Mouse (Mus musculus) macrophage (primary cell): ENCODE data around the gene Cd52. TPM values are rescaled to one million over a fixed set of nuclear protein-coding genes. Genes with fewer than 3 reads are reported as not detected.

Source experiments
- H3K27ac ChIP-seq: fragments of 350-480 bp; formaldehyde crosslinking; 2 replicates; pipeline ENCODE4 v1.9.0; 2021
- H3K36me3 ChIP-seq: fragments of 350-480 bp; formaldehyde crosslinking; 2 replicates; pipeline ENCODE4 v1.9.0; 2021; ENCODE audit errors: inconsistent target
- H3K4me3 ChIP-seq: fragments of 350-480 bp; formaldehyde crosslinking; 2 replicates; pipeline ENCODE4 v1.9.0; 2021; ENCODE audit errors: inconsistent target
- H3K79me2 ChIP-seq: fragments of 350-480 bp; formaldehyde crosslinking; 2 replicates; pipeline ENCODE4 v1.9.0; 2021; ENCODE audit errors: inconsistent target
- WGBS: methylation state at CpG from one replicate; pipeline ENCODE4 v1.1.7; 2026; ENCODE audit warnings: inconsistent platforms; ENCODE audit not compliant: missing documents; 5-methylcytosine and 5-hydroxymethylcytosine counted together
- polyA plus RNA-seq: library from polyadenylated mRNA; stranded (reverse); fragments of 250-400 nt; gene quantifications from 3 replicates; pipeline ENCODE4 v1.2.4, GENCODE M21; 2018; ENCODE audit warnings: inconsistent platforms

Cd52 gene
- polyA plus RNA-seq, 1 experiment from 2014 or later = 559 TPM

DNA sequence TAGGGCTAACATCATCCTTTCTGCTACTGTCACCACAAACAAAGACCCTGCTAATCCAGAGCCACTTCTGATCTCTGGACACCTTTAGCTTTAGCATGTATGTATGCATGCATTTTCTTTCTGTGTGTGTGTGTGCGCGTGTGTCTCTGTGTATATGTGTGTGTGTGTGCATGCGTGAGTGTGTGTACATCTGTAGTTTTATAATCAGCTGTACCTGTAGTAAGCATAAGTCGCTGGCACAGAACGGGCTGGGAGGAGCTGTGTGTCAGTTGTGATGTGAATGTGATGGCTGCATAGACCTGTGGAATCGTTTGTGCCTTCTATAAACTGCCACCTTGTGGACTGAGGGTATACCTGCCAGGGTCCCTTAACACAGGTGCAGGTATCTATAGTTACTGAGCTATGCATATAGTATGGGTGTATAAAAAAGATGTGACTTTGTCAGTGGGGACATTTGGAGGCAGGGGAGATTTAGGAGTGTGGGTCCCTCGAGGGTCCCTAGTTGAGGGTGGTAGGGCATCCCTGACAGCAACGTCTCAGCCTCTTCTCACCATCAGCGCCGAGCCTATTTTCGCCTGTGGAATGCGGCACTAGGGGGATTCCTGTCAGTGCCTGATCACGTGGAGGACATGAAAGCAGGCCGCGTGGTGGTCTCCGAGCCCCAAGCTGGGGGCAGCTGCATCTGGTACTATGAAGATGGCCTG lies 4.2 kb downstream of the Cd52 start:
- WGBS = 89% methylated on average over 12 of the region's 16 CpGs
- no peak overlapping the region for H3K27ac ChIP-seq
- H3K79me2 ChIP-seq = peaks cover 25% of the 10 kb centered on the region
- H3K4me3 ChIP-seq = no peak overlapping the region
- no peaks in the 10 kb centered on the region; the same call in 1 of the 2 replicates for H3K36me3 ChIP-seq

DNA sequence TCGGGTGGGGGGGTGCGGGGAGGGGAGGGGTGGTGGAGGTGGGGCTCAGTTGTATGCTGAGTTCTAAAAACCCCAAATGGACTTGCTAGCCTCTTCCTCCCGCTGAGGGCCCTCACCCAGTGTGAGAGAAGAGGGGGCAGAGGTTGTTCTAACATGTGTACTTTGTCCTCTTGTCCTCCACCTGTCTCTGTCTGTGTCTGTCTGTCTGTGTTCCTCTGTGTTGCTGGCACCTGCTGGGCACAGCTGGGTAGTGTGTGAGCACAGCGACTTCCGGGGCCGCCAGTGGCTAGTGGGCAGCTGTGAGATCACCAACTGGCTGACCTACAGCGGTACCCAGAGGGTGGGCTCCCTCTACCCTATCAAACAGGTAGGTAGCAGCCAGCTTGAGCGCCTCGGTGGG lies 5.9 kb downstream of the Cd52 start:
- WGBS = 94% methylated on average over 8 of the region's 9 CpGs
- no peak overlapping the region for H3K27ac ChIP-seq
- H3K36me3 ChIP-seq = no peaks in the 10 kb centered on the region; the same call in 1 of the 2 replicates
- H3K79me2 ChIP-seq = peaks cover 15% of the 10 kb centered on the region
- no peak overlapping the region for H3K4me3 ChIP-seq

DNA sequence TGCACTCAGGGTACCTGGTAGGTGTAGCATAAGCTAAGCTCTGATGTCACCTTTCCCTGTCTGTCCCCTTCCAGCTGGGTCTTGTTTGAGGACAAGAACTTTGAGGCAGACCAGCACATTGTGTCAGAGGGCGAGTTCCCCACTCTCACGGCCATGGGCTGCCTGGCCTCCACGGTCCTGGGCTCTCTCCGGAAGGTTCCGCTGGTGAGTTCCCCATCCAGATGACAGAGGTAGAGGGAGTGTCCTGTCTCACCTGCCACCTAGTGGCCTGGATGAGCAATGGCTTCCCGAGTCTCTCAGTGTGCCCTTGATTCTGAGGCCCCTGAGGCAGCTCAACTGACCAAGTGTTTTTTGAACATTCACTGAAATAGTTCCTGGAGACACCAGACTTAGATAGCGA lies 7.5 kb downstream of the Cd52 start:
- Histone ChIP-seq H3K27ac (no peak overlapping the region), H3K4me3 (no peak overlapping the region)

DNA sequence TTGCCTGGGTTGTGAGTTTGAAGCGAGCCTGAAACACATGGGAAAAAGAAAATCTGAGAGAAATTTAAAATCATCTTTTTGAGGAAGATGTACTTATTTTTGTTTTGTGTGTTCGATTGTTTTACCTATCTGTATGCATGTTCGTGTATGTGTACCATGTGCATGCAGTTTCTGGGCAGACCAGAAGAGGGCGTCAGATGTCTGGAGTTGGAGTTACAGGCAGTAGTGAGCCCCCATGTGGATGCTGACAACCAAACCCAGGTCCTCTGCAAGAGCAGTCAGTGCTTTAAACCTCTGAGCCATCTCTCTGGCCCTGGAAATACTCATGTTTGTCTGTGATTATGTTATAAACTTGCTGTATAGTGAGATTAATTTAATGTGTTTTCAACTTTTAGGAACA lies 9.9 kb downstream of the Cd52 start:
- Histone ChIP-seq H3K36me3 (no peaks in the 10 kb centered on the region), H3K27ac (no peak overlapping the region), H3K4me3 (no peak overlapping the region), H3K79me2 (no peaks in the 10 kb centered on the region)
- WGBS = 89% methylated on average over 4 of the region's 4 CpGs

More for the DNA sequence above, 7.5 kb downstream of the Cd52 start:
- no peaks in the 10 kb centered on the region for H3K79me2 ChIP-seq
- 21% methylated on average over 7 of the region's 7 CpGs for WGBS
- H3K36me3 ChIP-seq = no peaks in the 10 kb centered on the region

DNA sequence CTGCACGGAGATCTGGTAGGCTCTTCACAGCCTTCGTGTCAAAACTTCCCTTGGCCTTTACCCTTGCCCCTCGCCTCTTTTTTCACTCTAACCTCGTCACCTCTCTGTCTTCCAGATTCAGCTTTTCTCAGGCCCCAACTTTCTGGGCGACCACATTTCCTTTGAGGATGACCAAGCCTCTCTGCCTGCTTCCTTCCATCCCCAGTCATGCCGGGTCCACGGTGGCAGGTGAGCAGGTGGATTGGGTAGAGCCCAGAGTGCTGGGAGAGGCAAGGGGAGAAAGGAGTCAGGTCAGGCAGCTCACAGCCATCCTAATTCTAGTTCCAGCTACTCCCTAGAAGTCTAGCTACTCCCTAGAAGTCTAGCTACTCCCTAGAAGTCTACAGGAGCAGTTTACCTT lies 12.4 kb downstream of the Cd52 start:
- no peak overlapping the region for H3K4me3 ChIP-seq
- H3K27ac ChIP-seq = no peak overlapping the region
- H3K79me2 ChIP-seq = no peaks in the 10 kb centered on the region
- 10% methylated on average over 7 of the region's 7 CpGs for WGBS
- H3K36me3 ChIP-seq = no peaks in the 10 kb centered on the region

DNA sequence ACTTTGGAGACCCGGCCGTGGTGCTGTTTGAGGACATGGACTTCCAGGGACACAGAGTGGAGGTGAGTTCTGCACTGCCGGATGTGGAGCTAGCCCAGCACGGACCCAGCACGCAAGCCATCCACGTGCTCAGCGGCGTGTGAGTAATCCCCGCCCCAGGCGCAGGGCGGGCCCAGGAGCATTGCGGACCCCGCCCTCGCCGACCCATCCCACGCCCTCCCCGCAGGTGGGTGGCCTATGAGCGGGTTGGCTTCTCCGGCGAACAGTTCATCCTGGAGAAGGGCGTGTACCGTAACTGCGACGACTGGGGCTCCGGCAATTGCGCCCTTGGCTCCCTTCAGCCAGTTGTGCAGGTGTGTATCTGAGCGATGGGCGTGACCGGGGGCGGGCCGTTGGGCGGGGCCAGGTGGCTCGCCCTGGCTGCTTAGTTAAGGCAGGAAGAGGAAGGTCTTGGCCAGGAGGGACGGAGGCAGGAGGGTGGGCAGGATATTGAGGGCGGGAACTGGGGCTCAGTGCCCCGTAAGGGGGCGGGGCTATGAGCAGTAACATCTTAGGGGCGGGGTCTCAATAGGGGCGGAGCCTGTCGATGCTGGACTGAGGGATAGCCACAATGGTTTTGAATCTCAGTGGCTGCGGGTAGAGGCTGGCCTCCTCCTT lies 13.0 kb downstream of the Cd52 start:
- H3K4me3 ChIP-seq = no peak overlapping the region
- H3K79me2 ChIP-seq = no peaks in the 10 kb centered on the region
- 3% methylated on average over 41 of the region's 41 CpGs for WGBS
- H3K27ac ChIP-seq = no peak overlapping the region
- H3K36me3 ChIP-seq = no peaks in the 10 kb centered on the region

DNA sequence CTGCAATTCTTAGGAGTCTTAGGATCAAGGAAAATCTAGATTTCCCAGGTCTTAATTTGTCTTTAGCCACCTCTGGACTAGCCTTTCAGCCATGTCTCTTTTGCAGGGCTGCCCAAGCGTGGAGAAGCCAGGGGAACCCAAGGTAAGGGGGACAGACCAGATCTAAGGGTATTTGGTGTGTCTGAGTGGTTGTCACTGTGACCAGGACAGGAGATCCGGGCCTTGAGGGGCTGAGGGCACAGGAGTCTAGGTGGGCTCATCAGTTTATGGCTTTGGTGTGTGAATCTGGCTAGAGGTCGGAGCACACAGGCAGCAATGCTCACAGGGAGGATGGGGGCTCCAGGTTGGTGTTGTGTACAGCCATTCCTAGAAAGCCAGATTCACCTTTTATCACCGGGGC lies 14.2 kb downstream of the Cd52 start:
- Histone ChIP-seq H3K36me3 (no peaks in the 10 kb centered on the region), H3K79me2 (no peaks in the 10 kb centered on the region), H3K4me3 (no peak overlapping the region), H3K27ac (no peak overlapping the region)
- 76% methylated on average over 4 of the region's 4 CpGs for WGBS

DNA sequence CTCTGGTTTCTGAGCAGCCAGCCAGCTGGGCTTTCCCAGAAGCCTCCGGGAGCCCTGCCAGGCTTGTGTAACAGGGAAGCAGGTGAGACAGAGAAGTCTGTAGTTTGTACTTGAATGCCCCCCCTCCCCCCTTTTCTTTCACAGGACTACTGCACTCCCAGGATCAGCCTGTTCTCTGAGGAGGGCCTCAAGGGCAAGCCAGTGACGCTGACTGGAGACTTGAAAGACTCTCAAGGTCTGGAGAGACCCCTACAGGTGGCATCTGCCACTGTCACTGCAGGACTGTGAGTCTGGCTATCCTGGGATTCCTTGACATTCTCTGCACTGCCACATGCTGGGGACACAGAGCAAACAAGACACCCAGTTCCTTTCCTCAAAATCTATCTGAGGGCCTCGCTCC lies 16.2 kb downstream of the Cd52 start:
- no peak overlapping the region for H3K4me3 ChIP-seq

DNA sequence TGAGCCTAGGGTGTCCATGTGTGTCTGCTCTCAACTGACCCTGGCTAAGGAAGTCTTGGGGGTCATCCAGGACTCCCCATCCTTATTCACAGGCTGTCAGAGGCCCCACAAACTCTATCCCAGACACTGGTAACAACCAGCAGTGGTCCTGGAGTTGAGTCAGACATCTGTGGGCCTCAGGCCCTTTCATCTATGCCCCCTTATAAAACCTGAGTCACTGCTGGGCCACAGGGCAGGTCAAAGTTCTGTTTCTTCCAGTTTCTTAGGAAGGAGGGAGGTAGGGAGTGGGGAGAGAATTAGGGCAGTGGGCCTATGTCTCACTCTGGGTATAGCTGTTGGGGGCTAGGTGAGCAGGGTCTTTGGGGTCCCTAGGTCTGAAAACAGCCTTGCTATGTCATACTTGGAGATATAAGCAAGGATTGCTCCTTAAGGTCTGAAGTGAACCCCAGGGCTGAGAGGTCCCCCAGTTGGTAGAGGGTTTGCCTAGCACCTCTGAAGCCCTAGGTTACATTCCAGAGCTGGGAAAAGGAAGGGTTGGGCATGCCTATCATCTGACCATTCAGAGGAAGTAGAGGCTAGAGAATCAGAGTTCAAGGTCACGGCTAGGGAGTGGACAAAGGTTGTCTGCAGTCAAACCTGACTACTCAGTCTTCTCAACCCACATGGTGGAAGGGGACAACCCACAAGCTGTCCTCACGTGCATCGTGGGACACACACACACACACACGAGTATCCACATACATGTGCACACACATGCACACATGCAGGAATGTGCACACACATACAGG lies 25.9 kb downstream of the Cd52 start:
- Histone ChIP-seq H3K27ac (no peak overlapping the region), H3K36me3 (no peaks in the 10 kb centered on the region), H3K4me3 (no peak overlapping the region), H3K79me2 (no peaks in the 10 kb centered on the region)
- 90% methylated on average over 4 of the region's 4 CpGs for WGBS

More for the DNA sequence above, 16.2 kb downstream of the Cd52 start:
- no peak overlapping the region for H3K27ac ChIP-seq
- H3K79me2 ChIP-seq = no peaks in the 10 kb centered on the region
- H3K36me3 ChIP-seq = no peaks in the 10 kb centered on the region
- 50% methylated on average over 3 of the region's 3 CpGs for WGBS

DNA sequence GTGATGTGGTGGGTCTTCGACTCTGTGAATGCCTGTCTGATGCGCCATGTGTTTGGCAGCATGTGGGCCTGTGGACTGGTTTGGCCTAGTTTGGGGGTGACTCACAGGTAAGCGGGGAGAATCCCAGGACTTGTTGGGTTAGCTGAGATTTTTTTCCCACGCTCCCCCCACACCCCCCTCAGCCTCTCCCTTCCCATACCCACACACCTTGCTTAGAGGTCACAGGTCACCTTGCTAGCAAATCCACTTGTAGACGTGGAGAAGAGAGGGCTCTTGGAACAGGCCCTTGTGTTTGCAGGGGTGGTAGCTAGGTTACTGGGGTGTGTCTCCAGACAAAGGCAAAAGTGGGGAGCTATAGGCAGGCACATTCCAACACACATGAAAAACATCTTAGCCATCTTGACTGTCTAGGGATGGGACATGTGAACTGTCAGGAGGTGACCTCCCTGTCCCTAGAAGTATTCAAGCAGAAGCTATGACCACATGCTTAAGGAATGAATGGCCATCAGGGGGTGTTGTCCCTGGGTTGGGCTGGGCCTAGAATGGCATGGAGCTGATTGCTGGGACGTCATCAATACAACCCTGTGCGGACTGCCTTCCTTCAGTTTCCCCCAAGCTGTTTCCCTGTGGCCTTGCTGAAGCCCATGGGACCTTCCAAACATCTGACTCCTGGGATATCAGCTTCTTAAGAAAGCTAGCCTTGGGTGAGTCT lies 26.9 kb downstream of the Cd52 start:
- Histone ChIP-seq H3K27ac (no peak overlapping the region), H3K36me3 (no peaks in the 10 kb centered on the region), H3K4me3 (no peak overlapping the region), H3K79me2 (no peaks in the 10 kb centered on the region)
- WGBS = 97% methylated on average over 7 of the region's 7 CpGs

DNA sequence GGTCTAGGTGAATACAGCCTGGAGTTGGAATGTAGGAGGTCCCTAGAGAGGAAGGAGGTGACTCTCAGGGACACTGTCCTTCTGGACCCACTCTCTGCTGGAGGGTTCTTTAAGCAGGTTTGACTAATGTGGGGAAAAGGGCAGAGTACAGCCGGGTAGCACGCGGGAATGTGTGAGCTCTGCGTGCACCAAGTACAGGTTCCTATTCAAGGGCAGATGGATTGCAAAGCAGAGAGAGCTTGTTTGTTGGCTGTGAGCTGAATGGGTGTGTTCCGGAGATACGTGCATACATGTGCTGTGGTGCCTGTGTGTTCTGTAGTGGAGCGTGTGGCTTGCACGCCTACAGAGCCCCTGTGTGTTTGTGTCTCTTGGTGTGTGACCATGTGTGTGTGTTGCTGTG lies 27.5 kb downstream of the Cd52 start:
- no peaks in the 10 kb centered on the region for H3K36me3 ChIP-seq
- no peaks in the 10 kb centered on the region for H3K79me2 ChIP-seq
- WGBS = 97% methylated on average over 8 of the region's 8 CpGs
- no peak overlapping the region for H3K27ac ChIP-seq
- no peak overlapping the region for H3K4me3 ChIP-seq

DNA sequence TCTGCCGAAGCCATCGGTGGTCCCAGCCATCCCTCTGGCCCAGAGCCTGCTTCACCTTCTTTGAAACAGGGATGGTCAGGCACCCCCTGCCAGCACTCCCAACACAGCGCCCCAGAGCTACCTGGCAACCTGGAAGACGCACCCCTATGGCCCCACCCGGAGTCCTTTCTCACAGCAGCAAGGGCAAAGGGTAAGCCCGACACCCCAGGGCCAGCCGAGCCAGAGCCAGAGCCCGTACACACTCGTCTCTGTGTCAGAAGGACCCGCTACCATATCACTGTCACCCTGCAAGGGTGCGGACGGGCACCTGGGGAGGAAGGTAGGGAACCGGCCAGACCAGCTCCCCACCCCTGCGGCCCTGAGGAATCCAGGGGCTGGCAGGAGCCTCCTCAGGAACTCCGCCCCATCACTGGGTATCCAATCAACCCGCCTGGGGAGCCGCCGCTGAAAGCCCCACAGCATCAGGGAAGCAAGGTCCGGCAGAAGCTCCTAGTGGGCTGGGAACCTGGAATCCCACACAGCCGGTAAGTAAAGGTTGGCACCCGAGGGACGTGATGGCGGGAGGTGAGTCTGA lies 29.4 kb downstream of the Cd52 start:
- no peaks in the 10 kb centered on the region for H3K36me3 ChIP-seq
- no peak overlapping the region for H3K27ac ChIP-seq
- H3K79me2 ChIP-seq = no peaks in the 10 kb centered on the region
- H3K4me3 ChIP-seq = no peak overlapping the region
- WGBS = 65% methylated on average over 23 of the region's 23 CpGs

DNA sequence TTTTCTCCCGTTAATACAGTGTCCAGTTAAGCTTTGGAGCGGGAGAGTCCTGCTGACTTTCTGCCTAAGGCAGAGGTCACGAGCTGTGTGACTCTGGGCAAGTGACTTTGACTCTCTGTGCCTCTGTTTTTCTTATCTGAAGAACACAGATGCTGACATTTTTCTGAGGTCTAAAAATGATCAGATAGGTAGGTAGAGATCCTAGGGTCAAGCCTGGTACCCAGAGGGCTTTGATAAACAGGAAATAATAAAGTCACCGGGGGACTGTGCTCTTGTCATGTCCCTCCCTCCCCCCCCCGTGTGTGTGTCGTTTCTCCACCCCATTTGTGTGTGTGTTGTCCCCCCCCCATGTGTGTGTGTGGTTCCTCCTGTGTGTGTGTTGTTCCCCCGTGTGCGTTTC lies 32.3 kb downstream of the Cd52 start:
- H3K36me3 ChIP-seq = no peaks in the 10 kb centered on the region
- H3K4me3 ChIP-seq = no peak overlapping the region
- H3K79me2 ChIP-seq = no peaks in the 10 kb centered on the region
- WGBS = 59% methylated on average over 6 of the region's 8 CpGs
- no peak overlapping the region for H3K27ac ChIP-seq

DNA sequence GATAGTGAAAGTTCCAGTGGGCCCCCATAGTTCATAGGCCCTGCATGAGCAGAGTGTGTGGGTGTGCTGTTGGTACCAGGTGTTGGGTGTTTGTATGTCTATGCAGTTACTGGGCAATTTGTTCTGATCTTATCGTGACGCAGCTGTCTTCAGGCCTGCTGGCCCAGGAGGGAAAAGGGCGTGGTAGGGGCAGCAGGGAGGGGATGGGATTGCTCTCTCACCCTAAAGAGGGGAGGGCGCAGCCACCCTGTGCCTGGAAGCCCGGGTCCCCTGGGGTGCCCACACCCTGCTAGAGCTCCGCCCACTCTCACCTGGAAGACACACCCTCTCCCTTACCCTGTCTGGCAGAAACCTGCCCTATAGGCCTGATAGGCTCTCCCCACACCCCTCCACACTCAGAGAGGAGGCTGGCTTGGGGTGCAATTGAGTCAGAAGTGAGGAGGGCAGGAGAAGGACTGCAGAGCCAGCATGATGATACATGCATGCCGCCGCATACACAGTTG lies 32.9 kb downstream of the Cd52 start:
- no peak overlapping the region for H3K27ac ChIP-seq
- H3K79me2 ChIP-seq = no peaks in the 10 kb centered on the region
- WGBS = 80% methylated on average over 7 of the region's 8 CpGs
- no peak overlapping the region for H3K4me3 ChIP-seq
- H3K36me3 ChIP-seq = no peaks in the 10 kb centered on the region
